Mouse (Mus musculus) olfactory bulb, adult 2 months (tissue): ENCODE measurements at regions not wholly inside any gene's neighbourhood (a gene's known extent, or its start where the extent isn't known, plus 50 kb on each side); places are given as distances from the start of the nearest gene placed in this dataset.

Experiments used
- CTCF ChIP-seq: fragments of 200-500 bp; IDR thresholded peaks from 2 replicates; pipeline ENCODE4 v1.5.1; 2012; ENCODE audit warnings: low read depth, mild to moderate bottlenecking, low read length, moderate library complexity; ENCODE audit not compliant: insufficient read depth
- POLR2A ChIP-seq: fragments of 200-500 bp; IDR thresholded peaks from 2 replicates; pipeline ENCODE4 v1.6.1; 2012; ENCODE audit warnings: mild to moderate bottlenecking, low read depth, low read length, moderate library complexity; ENCODE audit not compliant: insufficient read depth

DNA sequence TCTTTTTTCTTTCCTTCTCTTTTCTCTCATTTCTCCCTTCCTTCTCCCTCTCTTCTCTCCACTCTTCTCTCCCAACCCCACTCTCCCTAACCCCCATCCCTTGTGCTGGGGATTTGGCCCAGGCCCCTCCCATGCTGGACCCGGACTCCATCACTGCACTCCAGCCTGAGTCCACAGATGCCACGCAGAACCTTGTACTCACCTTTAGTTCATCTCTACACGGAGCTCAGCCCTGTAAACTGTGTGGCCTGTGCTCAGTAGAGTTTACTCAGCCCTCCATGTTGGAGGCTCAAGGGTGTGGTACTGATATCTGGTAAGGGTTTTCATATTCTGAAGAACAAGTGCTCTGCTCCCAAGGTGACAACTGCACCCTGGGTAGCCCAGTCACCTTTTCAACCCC lies 72.1 kb downstream of the Il9r start:
- TF ChIP-seq CTCF (no peak), POLR2A (no peak)
